Mouse (Mus musculus) kidney, postnatal 4 days (tissue): ENCODE data around the gene Slain1.
"Not testable (repeated sequence)": the region's sequence is repeated elsewhere in the genome, so short reads cannot be mapped to it uniquely, and the experiment has no call there.

Experiments used
- DNase-seq, 2 experiments: peaks; one replicate each; pipeline ENCODE4 v3.0.0; 2021; ENCODE audit warnings: mixed read lengths in 2 of 2

Gene Slain1

DNA sequence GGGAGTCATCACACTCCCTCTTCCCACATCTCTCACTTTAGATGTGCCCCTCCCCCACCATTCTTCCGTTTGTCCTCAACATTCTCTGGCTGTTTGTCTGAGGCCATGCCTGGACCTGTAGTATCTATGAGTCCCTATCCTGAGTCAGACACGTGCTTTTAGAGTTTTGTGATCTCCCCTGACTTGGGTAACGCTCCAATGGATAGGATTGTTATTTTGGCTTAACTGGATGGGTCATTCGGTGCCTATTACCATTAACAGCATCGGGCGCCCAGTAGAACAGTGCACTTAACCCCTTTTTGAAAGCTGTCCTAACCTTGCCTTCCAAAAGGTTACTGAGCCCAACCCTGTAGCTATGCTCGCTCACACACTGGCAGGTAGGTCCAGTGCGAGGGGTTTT is 78.5 kb downstream of the Slain1 start:
- DNase-seq: no peak

DNA sequence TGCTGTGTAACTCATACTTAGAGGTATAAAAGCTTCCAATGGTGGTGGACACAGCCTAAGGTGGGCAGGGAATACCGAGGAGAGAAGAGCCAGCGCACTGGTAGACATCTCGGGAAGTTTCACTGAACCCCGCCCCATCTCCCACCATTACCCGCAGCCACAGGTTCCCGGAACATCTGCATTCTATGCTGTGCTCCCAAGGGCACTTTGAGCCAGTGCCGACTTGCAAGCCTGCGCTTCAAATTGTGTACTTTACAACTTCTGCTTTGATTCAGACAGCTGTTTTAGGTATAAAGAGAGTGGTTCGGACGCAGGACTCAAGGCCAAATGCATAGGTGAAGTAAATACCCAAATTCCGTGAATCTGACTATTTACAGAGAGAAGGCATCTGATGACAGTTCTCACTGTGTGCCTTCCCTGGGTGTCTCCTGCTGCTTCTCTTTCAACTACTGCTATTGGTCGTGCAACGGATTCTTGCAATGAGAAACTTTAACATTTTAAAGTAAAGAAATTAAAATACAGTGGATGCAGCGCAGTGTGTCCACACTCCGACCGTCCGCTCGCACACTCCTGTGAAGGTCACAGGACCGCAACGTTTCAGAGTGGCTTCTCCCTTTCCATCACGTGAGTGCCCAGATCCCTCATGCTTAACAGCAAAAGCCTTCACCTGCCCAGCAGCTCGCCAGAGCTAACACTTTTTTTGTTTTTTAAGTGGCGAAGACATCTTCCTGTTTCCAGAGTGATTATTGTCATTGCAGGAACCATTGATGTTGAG is 79.1 kb downstream of the Slain1 start:
- no peak for DNase-seq

DNA sequence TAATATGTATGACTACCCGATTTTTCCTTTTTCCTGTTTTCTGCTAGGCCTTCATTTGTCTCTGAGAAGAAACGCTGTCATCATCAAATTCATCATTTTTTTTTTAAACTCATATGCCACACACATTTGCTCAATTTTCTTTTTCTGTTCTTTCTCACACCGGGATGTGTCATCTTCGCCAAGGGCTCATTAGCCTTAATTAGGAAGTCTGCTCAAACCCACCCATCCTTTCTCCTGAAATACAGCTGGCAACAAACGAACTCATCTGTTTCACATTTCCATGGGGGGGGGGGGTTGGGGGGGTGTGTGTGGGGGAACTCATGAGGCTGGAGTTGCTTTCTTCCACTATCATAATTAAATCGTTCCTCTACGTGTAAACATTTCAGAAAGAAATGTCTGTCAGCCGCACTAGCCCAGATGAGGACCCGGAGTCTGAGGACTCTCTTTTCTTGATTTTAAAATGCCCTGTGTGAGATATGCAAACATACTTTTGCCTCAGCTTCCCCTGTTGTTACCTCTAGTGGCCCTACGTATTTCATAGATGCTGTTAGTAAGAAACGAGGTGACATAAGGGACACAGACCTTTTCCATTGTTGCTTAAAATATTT is 79.8 kb downstream of the Slain1 start:
- no peak for DNase-seq

DNA sequence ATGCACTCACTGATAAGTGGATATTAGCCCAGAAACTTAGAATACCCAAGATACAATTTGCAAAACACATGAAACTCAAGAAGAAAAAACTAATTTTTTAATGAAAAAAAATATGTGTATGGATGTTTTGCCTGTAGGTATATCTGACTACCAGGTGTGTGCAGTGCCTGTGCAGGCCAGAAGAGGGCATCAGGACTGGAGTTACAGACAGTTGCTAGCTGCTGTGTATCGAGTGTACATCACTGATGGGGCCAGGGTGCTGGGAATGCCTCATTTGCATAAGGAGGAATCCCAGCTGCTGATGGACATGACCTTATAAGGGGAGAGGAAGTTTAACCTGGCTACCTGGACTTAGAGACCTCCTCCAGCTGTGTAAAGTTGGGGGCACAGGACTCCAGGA is 82.6 kb downstream of the Slain1 start:
- peak in 1 of 2 experiments; percentile 34 for DNase-seq

DNA sequence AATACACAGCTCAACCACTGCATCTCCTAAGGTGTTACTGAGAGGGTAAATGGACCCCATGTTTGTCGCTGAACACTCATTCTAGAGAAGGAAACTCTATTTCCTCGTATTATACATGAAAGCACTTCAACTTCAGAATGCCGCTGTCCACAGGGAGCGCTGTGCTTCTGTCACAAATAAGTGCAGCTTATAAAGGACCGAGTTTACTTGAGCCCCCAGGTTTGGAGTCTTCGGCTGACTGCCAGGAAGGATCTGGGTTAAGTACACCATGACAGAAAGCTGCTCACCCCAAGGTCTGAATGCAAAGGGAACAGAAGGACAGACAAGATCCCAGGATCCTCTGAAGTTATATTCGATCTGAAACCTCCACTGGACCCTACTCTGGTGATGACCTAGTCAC is 91.2 kb downstream of the Slain1 start:
- DNase-seq: peak; percentile 27 to 48

DNA sequence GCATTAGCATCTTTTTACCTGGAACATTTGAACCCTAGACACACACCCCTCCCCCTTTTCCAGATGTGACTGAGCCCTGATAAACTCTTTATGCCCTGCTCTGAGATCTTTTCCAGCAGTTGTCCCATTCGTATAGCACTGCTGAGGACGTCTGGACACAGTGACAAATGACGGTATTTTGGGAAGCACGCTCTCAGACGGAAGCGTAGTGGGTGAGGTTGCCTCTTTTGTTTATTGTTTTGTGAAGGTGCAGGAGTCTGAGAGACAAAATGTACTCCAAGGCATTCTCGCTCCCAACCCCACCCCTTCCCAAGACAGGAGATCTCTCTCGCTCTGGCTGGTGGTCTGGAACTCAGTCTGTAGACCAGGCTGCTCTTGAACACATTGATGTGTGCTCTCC is 92.1 kb downstream of the Slain1 start:
- DNase-seq: no peak

DNA sequence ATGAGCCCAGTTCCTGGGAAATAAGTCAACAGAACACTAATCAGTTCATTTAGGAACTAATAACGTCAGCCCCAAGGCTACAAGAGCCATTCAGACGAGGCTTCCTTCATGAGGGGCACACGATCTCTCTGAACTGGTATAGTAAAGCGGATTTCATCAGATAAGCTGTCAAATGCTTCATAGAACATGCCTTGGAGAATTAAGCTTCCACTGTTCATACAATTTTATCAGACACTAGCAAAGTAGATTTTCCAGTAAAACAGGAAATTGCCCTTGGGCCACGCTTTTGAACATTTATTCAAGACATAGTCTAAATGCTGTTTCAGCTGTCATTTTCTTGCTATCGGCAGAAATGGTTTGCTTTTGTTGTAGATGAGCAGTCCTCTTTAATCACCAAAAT is 97.3 kb downstream of the Slain1 start:
- no peak for DNase-seq

DNA sequence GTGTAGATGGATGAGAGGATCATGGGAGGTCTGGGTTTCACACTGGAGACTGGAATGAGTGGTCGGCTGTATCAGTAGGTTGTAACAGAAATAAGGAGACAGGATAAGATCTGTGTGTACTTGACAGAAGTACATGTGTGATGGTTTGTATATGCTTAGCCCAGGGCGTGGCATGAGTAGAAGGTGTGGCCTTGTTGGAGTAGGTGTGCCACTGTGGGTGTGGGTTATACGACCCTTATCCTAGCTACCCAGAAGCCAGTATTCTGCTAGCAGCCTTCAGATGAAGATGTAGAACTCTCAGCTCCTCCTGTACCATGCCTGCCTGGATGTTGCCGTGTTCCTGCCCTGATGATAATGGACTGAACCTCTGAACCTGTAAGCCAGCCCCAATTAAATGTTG is 100.6 kb downstream of the Slain1 start:
- DNase-seq: not testable (repeated sequence)

DNA sequence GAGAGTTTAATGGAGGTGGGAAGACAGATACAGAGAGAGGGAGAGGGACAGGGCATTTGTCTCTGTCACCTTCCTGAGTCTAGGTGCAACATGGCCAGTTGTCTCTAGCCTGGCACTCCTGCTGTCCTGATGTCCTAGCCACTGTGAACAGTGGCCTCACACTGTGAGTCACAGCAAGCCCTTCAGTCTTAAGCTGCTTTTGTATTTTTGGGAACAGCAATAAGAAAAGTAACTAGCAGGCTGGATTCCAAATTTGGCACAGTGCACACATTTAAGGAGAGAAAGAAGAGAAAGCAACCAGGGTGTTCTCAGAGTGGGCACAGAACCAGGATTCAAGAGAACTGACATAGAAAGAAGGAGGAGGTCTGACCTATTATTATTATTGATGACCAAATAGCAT is 101.4 kb downstream of the Slain1 start:
- DNase-seq: no peak

DNA sequence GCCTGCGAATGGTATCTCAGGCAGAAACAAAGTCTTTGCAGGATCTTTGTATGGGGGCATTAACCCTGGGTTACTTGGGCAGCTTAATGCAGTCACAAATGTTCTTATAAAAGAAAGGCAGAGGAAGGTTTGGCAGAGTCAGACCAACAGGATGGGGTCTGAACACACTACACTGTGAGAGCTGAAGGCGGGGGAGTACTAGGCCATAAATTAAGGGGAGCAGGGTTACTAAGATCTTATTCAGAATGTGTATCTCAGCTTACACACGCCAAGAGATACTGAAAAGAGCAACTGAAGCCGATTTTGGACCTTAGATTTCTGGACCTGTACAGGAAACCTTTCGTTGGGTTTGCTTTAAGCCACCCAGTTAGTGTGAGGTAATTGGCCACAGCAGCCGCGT is 102.7 kb downstream of the Slain1 start:
- DNase-seq: no peak

DNA sequence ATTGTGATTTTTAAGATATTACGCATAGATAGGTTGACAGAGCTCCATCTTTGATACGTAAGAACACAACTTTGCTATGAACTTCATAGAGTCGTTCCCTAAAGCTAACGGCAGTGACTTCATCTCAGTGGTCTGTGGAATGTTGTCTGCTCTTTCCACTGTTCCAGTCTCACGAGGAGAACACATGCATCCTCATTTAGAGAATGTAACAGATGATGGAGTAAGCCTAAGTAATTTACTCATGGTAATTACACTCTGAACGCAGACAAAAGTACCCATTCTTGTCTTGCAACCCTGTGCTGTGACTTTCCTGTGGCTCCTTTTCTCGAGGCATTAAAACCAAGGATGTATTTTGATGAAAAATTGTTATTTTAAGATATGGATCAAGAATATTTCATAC is 104.0 kb downstream of the Slain1 start:
- no peak for DNase-seq

DNA sequence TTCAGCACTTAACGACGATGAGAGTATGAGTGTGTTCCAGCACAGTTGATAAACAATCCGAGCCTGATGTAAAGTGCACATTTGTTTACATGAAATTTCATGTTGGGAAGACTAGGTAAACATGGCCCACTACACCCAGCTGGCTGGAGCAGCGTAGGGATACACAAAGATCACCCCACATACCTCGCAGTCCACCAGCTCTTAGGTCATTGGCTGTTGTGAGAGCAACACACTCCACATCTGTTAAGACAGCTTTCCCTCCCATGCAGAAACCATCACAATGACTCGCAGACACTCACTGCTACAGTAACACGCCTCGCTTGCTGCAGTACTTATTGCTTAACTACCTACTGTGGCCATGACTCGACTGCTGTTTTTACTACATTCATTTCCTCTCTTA is 104.4 kb downstream of the Slain1 start:
- DNase-seq: no peak
